Mouse (Mus musculus): ENCODE results near the gene Olfr389.

The Olfr389 gene

DNA sequence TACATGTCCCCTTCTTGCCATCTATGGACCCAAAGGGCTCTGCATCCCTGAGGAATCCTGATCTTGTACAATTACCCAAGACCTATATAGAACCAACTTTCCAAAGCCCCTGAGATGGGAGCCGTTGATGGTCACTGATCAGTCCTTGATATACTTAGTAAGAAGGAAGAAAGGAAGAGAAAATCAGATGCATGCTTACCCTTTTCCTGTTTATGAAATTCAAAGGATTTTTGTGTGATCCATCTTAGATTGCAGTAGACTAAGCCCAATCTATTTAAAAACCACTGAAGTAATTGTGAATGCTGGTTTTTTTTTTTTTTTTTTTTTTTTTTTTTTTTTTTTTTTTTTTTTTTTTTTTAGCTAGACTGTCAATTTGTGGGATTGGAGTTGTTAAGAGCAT, at the start of gene Olfr389:
Olfr389 (minus strand) TSS at position 101 of the 400 bp plus-strand sequence.
- no peak for DNase-seq

DNA sequence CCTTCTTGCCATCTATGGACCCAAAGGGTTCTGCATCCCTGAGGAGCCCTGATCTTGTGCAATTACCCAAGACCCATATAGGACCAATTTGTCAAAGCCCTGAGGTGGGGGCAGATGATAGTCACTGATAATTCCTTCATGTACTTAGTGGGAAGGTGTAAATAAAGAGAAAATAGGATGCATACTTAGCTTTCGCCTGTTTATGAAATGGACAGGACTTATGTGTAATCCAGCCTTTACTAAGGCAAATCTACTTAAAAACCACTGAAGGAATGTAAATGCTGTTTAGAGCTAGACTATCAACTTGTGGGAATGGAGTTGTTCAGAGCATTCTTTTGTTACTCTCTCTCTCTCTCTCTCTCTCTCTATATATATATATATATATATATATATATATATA, 36.4 kb upstream of the Olfr389 start, which contains the start of gene Olfr392:
Olfr392 (minus strand) TSS at position 101 of the 400 bp plus-strand sequence.
- DNase-seq: no peak

DNA sequence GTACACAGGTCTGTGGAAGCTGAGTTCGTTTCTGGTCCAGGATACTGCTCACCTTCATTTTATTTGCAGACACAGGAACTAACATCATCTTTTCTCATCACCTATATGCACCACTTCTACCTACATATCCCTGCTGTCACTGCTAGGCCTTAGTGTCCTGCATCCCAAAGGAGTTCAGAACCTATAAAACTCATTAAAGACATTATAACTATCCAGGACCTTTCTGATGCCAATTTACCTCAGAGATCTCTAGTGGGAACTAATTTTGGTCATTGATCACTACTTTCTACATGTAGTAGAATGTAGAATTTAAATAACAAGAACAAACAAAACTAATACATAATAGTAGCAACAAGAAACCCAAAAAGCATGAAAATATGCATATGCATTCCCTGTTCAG, 22.4 kb upstream of the Olfr389 start, which contains the start of gene Olfr391-ps:
Olfr391-ps (minus strand) TSS at position 101 of the 400 bp plus-strand sequence.
- no peak for DNase-seq

DNA sequence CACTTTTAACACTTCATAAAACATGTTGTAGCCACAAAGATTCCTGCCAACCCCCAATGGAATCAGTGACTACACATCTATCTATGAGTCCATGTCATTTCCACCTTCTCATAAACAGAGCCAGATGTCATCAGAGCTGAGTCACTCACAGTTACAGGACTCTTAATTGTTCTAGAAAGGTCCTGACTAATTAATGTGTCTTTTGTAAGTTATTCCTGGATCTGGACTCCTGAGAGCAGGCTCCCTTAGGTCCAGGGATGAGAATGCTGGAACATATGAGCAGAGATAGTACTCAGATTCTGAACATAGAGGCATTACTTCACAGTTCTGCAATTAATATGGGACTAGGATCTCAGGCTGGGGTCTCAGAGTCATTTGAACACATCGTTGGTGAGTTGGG, 2.2 kb upstream of the Olfr389 start, which contains the start of gene Olfr390:
Olfr390 (plus strand) TSS at position 301 of the 400 bp plus-strand sequence.
- no peak for DNase-seq

DNA sequence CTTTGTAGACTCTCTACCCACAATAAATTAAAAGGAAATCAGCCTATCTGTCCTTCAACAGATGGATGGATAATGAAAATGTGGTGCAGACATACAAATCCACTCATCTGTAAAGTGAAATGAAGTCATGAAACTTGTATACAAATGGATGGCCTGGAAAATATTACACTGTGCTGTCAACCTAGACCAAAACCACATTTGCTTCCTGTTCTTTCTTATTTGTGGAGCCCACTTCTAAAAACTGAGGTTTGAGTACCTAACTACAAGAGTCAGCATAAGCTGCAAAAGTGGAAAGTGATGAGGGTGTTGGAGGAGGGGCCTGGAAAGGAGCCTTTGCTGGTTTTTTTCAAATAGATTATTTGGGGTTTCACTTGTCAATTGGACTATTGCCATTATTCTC, 21.4 kb downstream of the Olfr389 start:
- no peak for DNase-seq
